Mouse (Mus musculus): ENCODE results near the gene Crybg3. TPM values are rescaled to one million over a fixed set of nuclear protein-coding genes. Genes with fewer than 3 reads are reported as not detected.

Crybg3 gene
- polyA plus RNA-seq, 1 experiment from 2014 or later, result 6.6 TPM

DNA sequence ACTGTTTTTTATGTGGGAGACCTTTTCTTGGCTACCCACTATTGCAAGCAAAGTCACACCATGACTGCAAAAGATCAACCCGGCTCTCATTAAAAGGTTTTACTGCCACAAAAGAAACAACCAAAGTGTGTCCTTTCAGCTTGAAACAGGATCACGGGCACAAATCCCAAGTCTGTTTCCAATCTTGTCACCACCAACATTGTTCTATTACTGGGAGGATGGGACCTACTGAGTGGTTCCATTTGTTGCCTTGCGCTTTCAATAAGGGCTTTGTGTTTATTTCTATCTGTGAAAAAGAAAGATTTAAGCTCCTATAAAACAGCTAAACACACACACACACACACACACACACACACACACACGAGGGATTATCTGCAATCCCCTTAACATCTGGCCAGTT is 1.8 kb downstream of the Crybg3 start:
- H3K9me3 ChIP-seq, result no peaks in the 10 kb centered on the region
- no peak for ATAC-seq (ENCODE audit: low FRiP score, low read depth)
- H3K4me1 ChIP-seq, result peaks cover 10% of the 10 kb centered on the region
- WGBS, result 24% methylated on average over 4 of the region's 4 CpGs
- H3K9ac ChIP-seq, result no peak overlapping the region
- H3K4me3 ChIP-seq, result no peak overlapping the region
- no peaks in the 10 kb centered on the region for H3K27me3 ChIP-seq (replicated peaks)
- peak overlapping the region; percentile 80 for H3K4me2 ChIP-seq (replicated peaks)
- H3K36me3 ChIP-seq, result no peaks in the 10 kb centered on the region
- no peak overlapping the region for H3K27ac ChIP-seq

DNA sequence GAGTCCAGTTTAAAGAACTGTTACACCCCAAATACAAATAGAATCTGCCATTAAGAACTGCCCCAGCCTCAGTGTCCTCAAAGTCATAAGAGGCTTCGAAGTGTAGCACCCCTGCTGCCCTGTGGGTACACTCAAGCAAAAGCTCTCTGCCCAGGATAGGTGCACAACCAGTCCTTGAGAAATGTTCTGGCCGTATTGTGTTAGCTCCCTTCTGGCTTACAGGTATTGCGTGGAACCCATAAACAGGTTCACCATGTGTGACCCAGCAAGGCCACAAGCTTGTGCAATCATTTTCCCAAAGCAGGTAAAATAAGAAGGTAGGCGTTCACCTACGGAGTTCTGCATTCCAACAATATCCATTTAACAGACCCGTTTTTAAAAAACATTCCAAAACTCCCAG is 3.5 kb downstream of the Crybg3 start:
- no peak overlapping the region for H3K9ac ChIP-seq
- H3K36me3 ChIP-seq, result no peaks in the 10 kb centered on the region
- H3K4me1 ChIP-seq, result peaks cover 10% of the 10 kb centered on the region
- no peak for ATAC-seq (ENCODE audit: low FRiP score, low read depth)
- H3K27me3 ChIP-seq (replicated peaks), result no peaks in the 10 kb centered on the region
- no peak overlapping the region for H3K4me2 ChIP-seq (replicated peaks)
- no peak overlapping the region for H3K27ac ChIP-seq
- no peak overlapping the region for H3K4me3 ChIP-seq
- H3K9me3 ChIP-seq, result no peaks in the 10 kb centered on the region
- WGBS, result 97% methylated on average over 6 of the region's 6 CpGs

DNA sequence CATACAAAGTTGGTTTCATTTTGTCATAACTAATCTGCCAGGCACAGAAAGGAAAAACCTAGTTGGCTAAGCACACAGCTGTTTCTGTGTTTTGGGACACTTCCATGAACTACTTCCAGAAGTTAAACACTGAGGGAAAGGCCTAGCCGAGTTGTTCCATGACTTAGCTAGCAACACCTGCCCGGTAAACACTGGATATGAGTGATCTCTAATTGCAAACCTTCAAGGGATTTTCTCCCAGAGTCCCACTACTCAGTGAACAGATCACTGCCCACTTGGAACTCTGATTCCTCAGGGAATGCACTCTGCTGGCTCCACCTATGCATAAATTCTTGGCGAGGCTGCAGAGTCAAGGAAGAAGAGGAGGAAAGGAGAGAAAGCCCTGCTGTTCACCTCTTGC is 6.1 kb downstream of the Crybg3 start:
- no peak for ATAC-seq (ENCODE audit: low FRiP score, low read depth)

GRCm38 (mm10) chr16:59590790-59591189 is 10.0 kb downstream of the Crybg3 start:
- H3K27me3 ChIP-seq (replicated peaks), result no peaks in the 10 kb centered on the region
- WGBS, result 88% methylated on average over 6 of the region's 6 CpGs
- no peak for ATAC-seq (ENCODE audit: low FRiP score, low read depth)
- H3K9me3 ChIP-seq, result no peaks in the 10 kb centered on the region
- H3K27ac ChIP-seq, result no peak overlapping the region
- no peak overlapping the region for H3K4me2 ChIP-seq (replicated peaks)
- no peak overlapping the region for H3K9ac ChIP-seq
- no peak overlapping the region for H3K4me3 ChIP-seq
- H3K36me3 ChIP-seq, result no peaks in the 10 kb centered on the region
- no peaks in the 10 kb centered on the region for H3K4me1 ChIP-seq

More for the DNA sequence above, 6.1 kb downstream of the Crybg3 start:
- H3K9ac ChIP-seq, result no peak overlapping the region
- no peaks in the 10 kb centered on the region for H3K36me3 ChIP-seq
- no peaks in the 10 kb centered on the region for H3K9me3 ChIP-seq
- H3K4me1 ChIP-seq, result peaks cover 4% of the 10 kb centered on the region; the same call in 1 of the 2 replicates
- no peak overlapping the region for H3K4me2 ChIP-seq (replicated peaks)
- WGBS, result 85% methylated on average over 3 of the region's 3 CpGs
- H3K27ac ChIP-seq, result no peak overlapping the region
- H3K27me3 ChIP-seq (replicated peaks), result no peaks in the 10 kb centered on the region
- H3K4me3 ChIP-seq, result no peak overlapping the region

DNA sequence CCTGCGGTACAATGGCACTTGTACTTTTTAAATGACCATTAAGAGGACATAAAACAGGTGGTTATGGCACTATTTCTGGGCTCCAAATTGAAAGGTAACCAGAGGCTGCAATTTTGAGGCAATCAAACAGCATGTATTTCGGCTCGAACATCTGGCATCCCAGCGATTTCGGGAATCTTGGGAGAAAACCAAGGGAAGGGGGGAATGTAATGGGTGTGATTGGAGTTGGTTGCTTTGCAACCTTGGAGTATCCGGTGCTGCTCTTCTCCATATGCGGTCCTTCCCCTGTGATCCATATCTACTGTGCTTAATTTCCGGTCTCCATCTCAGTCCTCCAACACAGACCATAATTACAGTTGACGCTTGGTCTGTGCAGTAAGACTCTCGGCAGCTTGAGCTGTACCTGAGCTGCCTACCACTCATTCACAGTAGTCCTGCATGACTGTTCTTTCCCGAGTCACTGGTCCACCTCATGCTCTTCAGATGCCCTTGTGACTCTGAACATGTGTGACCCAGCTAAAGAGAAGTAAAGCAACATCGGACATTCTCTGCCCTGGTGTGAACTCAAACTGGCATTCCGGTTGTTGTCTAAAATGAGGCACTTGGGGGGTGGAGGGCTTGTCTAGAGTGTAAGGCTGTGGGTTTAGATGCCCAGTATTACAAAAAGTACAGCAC is 12.3 kb downstream of the Crybg3 start:
- Histone ChIP-seq H3K4me1 (no peaks in the 10 kb centered on the region), H3K9ac (no peak overlapping the region), H3K36me3 (no peaks in the 10 kb centered on the region), H3K27ac (no peak overlapping the region), H3K27me3 (replicated peaks) (no peaks in the 10 kb centered on the region), H3K9me3 (no peaks in the 10 kb centered on the region), H3K4me2 (replicated peaks) (no peak overlapping the region), H3K4me3 (no peak overlapping the region)
- ATAC-seq (ENCODE audit: low FRiP score, low read depth), result no peak
- WGBS, result 77% methylated on average over 13 of the region's 13 CpGs

DNA sequence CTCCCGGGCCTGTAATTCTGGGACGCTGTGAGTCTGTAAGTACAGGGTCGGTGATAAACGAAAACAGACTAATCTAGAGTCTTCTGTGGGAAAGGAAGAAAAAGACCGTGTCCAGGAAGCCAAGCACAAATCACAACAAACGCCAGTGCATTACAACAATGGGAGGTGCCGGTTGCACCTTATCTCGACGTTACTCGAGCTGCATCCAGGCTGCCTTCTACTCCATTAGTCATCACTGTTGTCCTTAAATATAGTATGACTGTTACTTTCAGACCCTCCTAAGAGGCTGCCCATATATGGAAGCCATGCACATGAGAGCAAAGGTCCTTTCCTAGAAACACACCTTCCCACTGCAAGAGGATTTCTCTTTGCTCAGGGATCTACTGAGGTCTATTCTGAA is 13.0 kb downstream of the Crybg3 start:
- no peak for ATAC-seq (ENCODE audit: low FRiP score, low read depth)
- Histone ChIP-seq H3K4me3 (no peak overlapping the region), H3K9me3 (no peaks in the 10 kb centered on the region), H3K9ac (no peak overlapping the region), H3K27ac (no peak overlapping the region), H3K4me1 (no peaks in the 10 kb centered on the region), H3K36me3 (no peaks in the 10 kb centered on the region), H3K4me2 (replicated peaks) (no peak overlapping the region), H3K27me3 (replicated peaks) (no peaks in the 10 kb centered on the region)
- 79% methylated on average over 10 of the region's 10 CpGs for WGBS

DNA sequence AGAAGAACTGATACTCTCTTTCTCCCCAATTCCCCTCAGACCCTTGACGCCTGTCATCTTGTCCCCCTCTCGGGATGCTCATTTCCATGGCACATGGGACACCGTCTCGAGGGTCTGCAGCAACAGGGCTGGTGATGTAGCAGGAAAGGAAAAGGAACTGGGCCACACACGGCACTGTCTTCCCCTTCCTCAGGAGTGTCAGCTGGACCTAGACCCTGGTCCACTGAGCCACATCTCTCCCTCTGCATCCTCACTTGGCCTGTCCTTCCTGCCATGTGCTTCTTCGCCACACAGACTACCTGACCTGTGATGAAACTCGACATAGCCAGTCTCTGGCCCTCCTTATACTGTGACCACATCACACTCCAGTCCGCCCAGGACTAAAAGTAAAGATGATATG is 13.9 kb downstream of the Crybg3 start:
- no peaks in the 10 kb centered on the region for H3K4me1 ChIP-seq
- no peak for ATAC-seq (ENCODE audit: low FRiP score, low read depth)
- H3K27me3 ChIP-seq (replicated peaks), result no peaks in the 10 kb centered on the region
- no peak overlapping the region for H3K27ac ChIP-seq
- no peak overlapping the region for H3K9ac ChIP-seq
- H3K4me3 ChIP-seq, result no peak overlapping the region
- no peaks in the 10 kb centered on the region for H3K36me3 ChIP-seq
- no peak overlapping the region for H3K4me2 ChIP-seq (replicated peaks)
- no peaks in the 10 kb centered on the region for H3K9me3 ChIP-seq
- 91% methylated on average over 8 of the region's 8 CpGs for WGBS

- Histone ChIP-seq H3K4me1 (no peaks in the 10 kb centered on the region), H3K4me2 (replicated peaks) (no peak overlapping the region), H3K4me3 (no peak overlapping the region), H3K27ac (no peak overlapping the region), H3K36me3 (no peaks in the 10 kb centered on the region), H3K9ac (no peak overlapping the region), H3K27me3 (replicated peaks) (no peaks in the 10 kb centered on the region), H3K9me3 (no peaks in the 10 kb centered on the region)
- WGBS, result 66% methylated on average over 6 of the region's 6 CpGs
- no peak for ATAC-seq (ENCODE audit: low FRiP score, low read depth)
Measured at GRCm38 (mm10) chr16:59586276-59586675, 14.5 kb downstream of the Crybg3 start.

DNA sequence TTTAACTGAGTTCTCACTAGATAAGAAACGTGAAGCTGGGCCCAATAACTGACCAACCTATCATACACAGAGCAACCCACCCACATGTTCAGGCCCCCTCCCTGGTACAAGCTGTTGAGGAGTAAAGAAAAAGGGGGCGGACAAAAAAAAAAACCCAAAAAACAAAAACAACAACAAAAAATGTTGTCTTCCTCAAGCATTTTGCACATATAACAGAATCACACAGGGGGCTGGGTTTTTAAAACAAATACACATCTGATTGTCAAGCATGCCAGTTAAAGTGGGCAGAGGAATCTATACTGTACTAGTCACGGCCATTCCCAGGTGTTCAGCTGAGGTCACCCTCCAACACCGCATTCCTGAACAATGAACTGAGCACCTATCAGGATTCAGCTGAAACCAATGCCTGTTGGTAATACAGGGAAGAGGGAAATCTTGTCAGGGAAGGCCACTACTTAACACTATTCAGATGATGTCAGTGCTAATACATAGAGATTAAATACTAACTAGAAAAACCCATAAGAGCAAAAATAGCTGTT is 15.0 kb downstream of the Crybg3 start:
- H3K27ac ChIP-seq, result no peak overlapping the region
- no peak overlapping the region for H3K9ac ChIP-seq
- H3K4me2 ChIP-seq (replicated peaks), result no peak overlapping the region
- no peaks in the 10 kb centered on the region for H3K9me3 ChIP-seq
- no peaks in the 10 kb centered on the region for H3K36me3 ChIP-seq
- no peak overlapping the region for H3K4me3 ChIP-seq
- no peak for ATAC-seq (ENCODE audit: low FRiP score, low read depth)
- no peaks in the 10 kb centered on the region for H3K27me3 ChIP-seq (replicated peaks)
- WGBS, result 89% methylated on average over 4 of the region's 4 CpGs
- H3K4me1 ChIP-seq, result no peaks in the 10 kb centered on the region

DNA sequence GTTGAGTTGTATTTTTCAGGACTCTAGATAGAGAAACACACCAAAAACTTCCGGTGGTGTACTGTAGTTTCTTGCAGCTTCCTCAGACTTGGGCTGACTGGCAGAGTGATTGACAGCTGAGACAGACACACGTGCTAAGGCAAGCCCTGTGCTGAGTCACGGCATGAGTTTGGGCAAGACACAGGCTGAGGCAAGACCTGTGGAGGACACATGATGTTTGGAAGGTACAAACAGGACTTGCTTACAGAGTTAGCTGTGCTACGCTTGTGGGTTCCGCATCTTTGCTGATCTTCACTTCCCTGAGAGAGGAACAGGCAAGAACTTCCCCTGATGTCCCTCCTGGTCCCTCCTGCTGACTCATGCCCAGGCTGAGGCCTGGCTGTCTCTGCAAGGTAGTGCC is 17.3 kb downstream of the Crybg3 start:
- Histone ChIP-seq H3K9me3 (no peaks in the 10 kb centered on the region), H3K27ac (no peak overlapping the region), H3K4me3 (no peak overlapping the region), H3K36me3 (no peaks in the 10 kb centered on the region), H3K27me3 (replicated peaks) (no peaks in the 10 kb centered on the region), H3K4me1 (no peaks in the 10 kb centered on the region), H3K9ac (no peak overlapping the region), H3K4me2 (replicated peaks) (no peak overlapping the region)
- no peak for ATAC-seq (ENCODE audit: low FRiP score, low read depth)
- WGBS, result 88% methylated on average over 5 of the region's 5 CpGs

DNA sequence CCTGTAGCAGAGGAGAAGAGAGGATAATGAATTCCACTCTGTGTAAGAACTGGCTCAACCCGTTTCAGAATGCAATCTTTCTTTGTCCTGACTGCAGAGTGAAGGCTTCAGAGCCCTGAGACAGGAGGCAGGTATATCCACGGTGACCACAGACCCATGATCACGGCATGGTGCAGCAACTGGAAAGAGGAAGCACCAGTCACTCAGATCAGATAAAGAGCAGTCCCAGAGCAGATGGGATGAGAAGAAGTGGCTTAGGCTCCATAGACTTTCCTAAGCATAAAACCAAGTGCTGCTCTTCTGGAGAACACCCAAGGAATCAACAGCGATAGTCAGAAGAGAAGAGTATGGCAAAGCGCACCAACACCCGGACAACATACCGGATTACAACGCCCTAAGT is 21.5 kb downstream of the Crybg3 start:
- H3K4me2 ChIP-seq (replicated peaks), result no peak overlapping the region
- H3K4me1 ChIP-seq, result no peaks in the 10 kb centered on the region
- no peak for ATAC-seq (ENCODE audit: low FRiP score, low read depth)
- no peak overlapping the region for H3K9ac ChIP-seq
- H3K9me3 ChIP-seq, result no peaks in the 10 kb centered on the region
- H3K36me3 ChIP-seq, result no peaks in the 10 kb centered on the region
- no peaks in the 10 kb centered on the region for H3K27me3 ChIP-seq (replicated peaks)
- no peak overlapping the region for H3K4me3 ChIP-seq
- WGBS, result 90% methylated on average over 8 of the region's 8 CpGs
- no peak overlapping the region for H3K27ac ChIP-seq

DNA sequence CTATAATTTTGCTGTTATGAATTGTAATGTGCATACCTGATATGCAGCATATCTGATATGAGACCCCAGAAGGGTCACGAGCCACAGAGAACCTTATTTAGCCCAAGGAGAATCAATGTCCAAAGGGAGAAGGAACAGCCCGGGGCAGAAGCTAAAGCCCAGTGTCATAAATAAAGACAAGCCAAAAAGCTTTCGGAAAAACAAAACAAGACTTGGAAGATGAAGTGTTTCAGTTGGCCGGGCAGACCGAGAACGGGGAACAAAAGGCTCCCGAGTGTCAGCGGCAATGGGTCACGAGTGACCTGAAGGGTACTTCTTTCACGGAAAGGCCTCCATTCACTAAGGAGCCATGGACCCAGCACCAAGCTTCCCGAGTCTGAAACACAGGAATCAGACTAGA is 26.8 kb downstream of the Crybg3 start:
- Histone ChIP-seq H3K9me3 (no peaks in the 10 kb centered on the region), H3K27me3 (replicated peaks) (no peaks in the 10 kb centered on the region), H3K36me3 (no peaks in the 10 kb centered on the region), H3K4me1 (no peaks in the 10 kb centered on the region), H3K9ac (no peak overlapping the region), H3K27ac (no peak overlapping the region), H3K4me3 (no peak overlapping the region), H3K4me2 (replicated peaks) (no peak overlapping the region)
- no peak for ATAC-seq (ENCODE audit: low FRiP score, low read depth)
- WGBS, result 51% methylated on average over 11 of the region's 11 CpGs

DNA sequence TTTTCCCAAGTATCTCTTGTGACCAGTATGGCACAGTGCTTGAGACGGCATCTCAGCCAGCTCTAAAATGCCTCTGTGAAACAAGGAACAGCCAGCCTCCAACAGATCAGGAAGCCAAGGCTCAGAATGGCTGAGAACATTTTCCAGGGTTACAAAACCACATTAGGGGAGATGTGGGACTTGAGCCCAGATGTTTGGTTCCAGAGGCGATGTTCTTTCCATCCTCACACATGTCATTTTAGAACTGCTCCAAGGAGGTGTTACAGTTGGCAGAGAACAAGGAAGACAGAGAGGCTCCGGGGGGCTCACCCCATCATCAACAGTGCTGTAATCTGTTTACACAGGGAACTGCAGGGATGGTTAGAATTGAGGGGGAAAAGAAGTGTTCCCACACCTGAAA is 28.1 kb downstream of the Crybg3 start:
- 88% methylated on average over 3 of the region's 3 CpGs for WGBS
- H3K4me3 ChIP-seq, result no peak overlapping the region
- no peaks in the 10 kb centered on the region for H3K9me3 ChIP-seq
- H3K36me3 ChIP-seq, result no peaks in the 10 kb centered on the region
- H3K27me3 ChIP-seq (replicated peaks), result no peaks in the 10 kb centered on the region
- no peaks in the 10 kb centered on the region for H3K4me1 ChIP-seq
- no peak overlapping the region for H3K9ac ChIP-seq
- H3K27ac ChIP-seq, result no peak overlapping the region
- no peak for ATAC-seq (ENCODE audit: low FRiP score, low read depth)
- H3K4me2 ChIP-seq (replicated peaks), result no peak overlapping the region
